Mouse (Mus musculus): ENCODE measurements around the gene Ints3. TPM values are rescaled to one million over a fixed set of nuclear protein-coding genes. Genes with fewer than 3 reads are reported as not detected.
A peak's percentile ranks its signal among the peaks of the same experiment; 100 is the strongest.
"Not testable (repeated sequence)": the region's sequence is repeated elsewhere in the genome, so short reads cannot be mapped to it uniquely, and the experiment has no call there.

Ints3 gene
- total RNA-seq, 2 experiments from 2014 or later, result 20.2 to 24.7 TPM

- ATAC-seq (replicated peaks; ENCODE audit: poor library complexity), result peak; percentile 73
These were observed 71.9 kb downstream of the Ints3 start for GRCm38 (mm10) chr3:90361476-90361875.

- peak; percentile 65 for ATAC-seq (replicated peaks; ENCODE audit: poor library complexity)
These were observed 74.2 kb downstream of the Ints3 start for GRCm38 (mm10) chr3:90359230-90359629.

GRCm38 (mm10) chr3:90357959-90358358 lies 75.5 kb downstream of the Ints3 start:
- no peak for ATAC-seq (replicated peaks; ENCODE audit: poor library complexity)

- no peak for ATAC-seq (replicated peaks; ENCODE audit: poor library complexity)
These were observed 85.6 kb downstream of the Ints3 start for GRCm38 (mm10) chr3:90347847-90348246.

GRCm38 (mm10) chr3:90342853-90343252 lies 90.6 kb downstream of the Ints3 start:
- not testable (repeated sequence) for ATAC-seq (replicated peaks; ENCODE audit: poor library complexity)

Other genes with a start within 250 kb of the Ints3 start
- 3,216 and 3,430 TPM in 2 replicates for gene Rps27, start 220.0 kb downstream of the Ints3 start, total RNA-seq (2015)
- gene Rps27, start 220.0 kb downstream of the Ints3 start, total RNA-seq (2017), result 4,924 and 5,654 TPM in 2 replicates
- gene Rab13, start 219.9 kb downstream of the Ints3 start, total RNA-seq (2015), result 0.61 and 1.4 TPM in 2 replicates
- 1.2 and 1.6 TPM in 2 replicates for gene Rab13, start 219.9 kb downstream of the Ints3 start, total RNA-seq (2017)
- 91.6 and 102 TPM in 2 replicates for gene Jtb, start 202.0 kb downstream of the Ints3 start, total RNA-seq (2015)
- gene Jtb, start 202.0 kb downstream of the Ints3 start, total RNA-seq (2017), result 43.1 and 48.6 TPM in 2 replicates
- 0.39 TPM in 1 of 2 replicates, not detected in the other for gene Creb3l4, start 190.1 kb downstream of the Ints3 start, total RNA-seq (2015)
- not detected in 2 replicates for gene Creb3l4, start 190.1 kb downstream of the Ints3 start, total RNA-seq (2017)
- 15.6 and 19.5 TPM in 2 replicates for gene Slc39a1, start 185.4 kb downstream of the Ints3 start, total RNA-seq (2015)
- 31.4 and 41.2 TPM in 2 replicates for gene Slc39a1, start 185.4 kb downstream of the Ints3 start, total RNA-seq (2017)
- gene Crtc2, start 179.5 kb downstream of the Ints3 start, total RNA-seq (2015), result 30.9 and 32.5 TPM in 2 replicates
- 10.2 and 18.2 TPM in 2 replicates for gene Crtc2, start 179.5 kb downstream of the Ints3 start, total RNA-seq (2017)
- gene Dennd4b, start 168.4 kb downstream of the Ints3 start, total RNA-seq (2015), result 16.5 and 21.9 TPM in 2 replicates
- gene Dennd4b, start 168.4 kb downstream of the Ints3 start, total RNA-seq (2017), result 8.9 and 10.4 TPM in 2 replicates
- gene Gatad2b, start 140.4 kb downstream of the Ints3 start, total RNA-seq (2015), result 87.0 and 96.0 TPM in 2 replicates
- gene Gatad2b, start 140.4 kb downstream of the Ints3 start, total RNA-seq (2017), result 17.7 and 22.7 TPM in 2 replicates
- gene Slc27a3, start 43.7 kb downstream of the Ints3 start, total RNA-seq (2015), result 0.17 and 0.32 TPM in 2 replicates
- gene Slc27a3, start 43.7 kb downstream of the Ints3 start, total RNA-seq (2017), result 0.27 and 0.83 TPM in 2 replicates
- gene Npr1, start 32.2 kb upstream of the Ints3 start, total RNA-seq (2015), result not detected in 2 replicates
- gene Npr1, start 32.2 kb upstream of the Ints3 start, total RNA-seq (2017), result not detected in 2 replicates
- gene Ilf2, start 42.5 kb upstream of the Ints3 start, total RNA-seq (2015), result 120 and 136 TPM in 2 replicates
- gene Ilf2, start 42.5 kb upstream of the Ints3 start, total RNA-seq (2017), result 204 and 227 TPM in 2 replicates
- 41.2 and 42.1 TPM in 2 replicates for gene Snapin, start 57.4 kb upstream of the Ints3 start, total RNA-seq (2015)
- gene Snapin, start 57.4 kb upstream of the Ints3 start, total RNA-seq (2017), result 32.3 and 45.0 TPM in 2 replicates
- 112 and 119 TPM in 2 replicates for gene Chtop, start 75.9 kb upstream of the Ints3 start, total RNA-seq (2015)
- 96.0 and 114 TPM in 2 replicates for gene Chtop, start 75.9 kb upstream of the Ints3 start, total RNA-seq (2017)
- 123 and 145 TPM in 2 replicates for gene S100a1, start 80.8 kb upstream of the Ints3 start, total RNA-seq (2015)
- 121 and 131 TPM in 2 replicates for gene S100a1, start 80.8 kb upstream of the Ints3 start, total RNA-seq (2017)
- gene S100a13, start 80.8 kb upstream of the Ints3 start, total RNA-seq (2015), result 49.3 and 59.5 TPM in 2 replicates
- 84.2 and 96.0 TPM in 2 replicates for gene S100a13, start 80.8 kb upstream of the Ints3 start, total RNA-seq (2017)
- gene S100a14, start 93.2 kb upstream of the Ints3 start, total RNA-seq (2015), result not detected in 2 replicates
- 0.33 TPM in 1 of 2 replicates, not detected in the other for gene S100a14, start 93.2 kb upstream of the Ints3 start, total RNA-seq (2017)
- gene S100a16, start 103.6 kb upstream of the Ints3 start, total RNA-seq (2015), result 1.0 TPM in 1 of 2 replicates, not detected in the other
- not detected in 2 replicates for gene S100a16, start 103.6 kb upstream of the Ints3 start, total RNA-seq (2017)
- gene S100a3, start 127.0 kb upstream of the Ints3 start, total RNA-seq (2015), result not detected in 2 replicates
- not detected in 2 replicates for gene S100a3, start 127.0 kb upstream of the Ints3 start, total RNA-seq (2017)
- gene S100a2, start 156.6 kb upstream of the Ints3 start, total RNA-seq (2015), result not detected in 2 replicates
- not detected in 2 replicates for gene S100a2, start 156.6 kb upstream of the Ints3 start, total RNA-seq (2017)
- not detected in 2 replicates for gene Gm42674, start 168.3 kb upstream of the Ints3 start, total RNA-seq (2015)
- gene Gm42674, start 168.3 kb upstream of the Ints3 start, total RNA-seq (2017), result not detected in 2 replicates
- 31.5 and 39.6 TPM in 2 replicates for gene S100a4, start 170.1 kb upstream of the Ints3 start, total RNA-seq (2015)
- gene S100a4, start 170.1 kb upstream of the Ints3 start, total RNA-seq (2017), result 19.4 and 53.6 TPM in 2 replicates
- gene S100a5, start 174.9 kb upstream of the Ints3 start, total RNA-seq (2015), result not detected in 2 replicates
- gene S100a5, start 174.9 kb upstream of the Ints3 start, total RNA-seq (2017), result not detected in 2 replicates
- gene S100a6, start 179.3 kb upstream of the Ints3 start, total RNA-seq (2015), result 31.2 and 57.3 TPM in 2 replicates
- 10.7 and 21.3 TPM in 2 replicates for gene S100a6, start 179.3 kb upstream of the Ints3 start, total RNA-seq (2017)
- not detected in 2 replicates for gene S100a7a, start 220.4 kb upstream of the Ints3 start, total RNA-seq (2015)
- gene S100a7a, start 220.4 kb upstream of the Ints3 start, total RNA-seq (2017), result not detected in 2 replicates
- gene S100a8, start 235.4 kb upstream of the Ints3 start, total RNA-seq (2015), result 2,361 and 4,241 TPM in 2 replicates
- gene S100a8, start 235.4 kb upstream of the Ints3 start, total RNA-seq (2017), result 1,918 and 3,820 TPM in 2 replicates

All from megakaryocyte progenitor cell, adult 5-6 weeks (primary cell).